Mouse (Mus musculus): Measurements from ENCODE around the gene Tnfaip2. TPM values are rescaled to one million over a fixed set of nuclear protein-coding genes. Genes with fewer than 3 reads are reported as not detected.

The Tnfaip2 gene
- polyA plus RNA-seq, 1 experiment from 2014 or later, result 1.2 TPM

- peak within 1 kb of the TSS; percentile 20 for H3K4me3 ChIP-seq
- peak; percentile 65 for ATAC-seq (ENCODE audit: low FRiP score, low read depth)
- H3K27ac ChIP-seq (replicated peaks), result 0 out of 2 replicates have a peak within 1 kb of the TSS, but pooled peaks have one; percentile 10
Measured at GRCm38 (mm10) chr12:111416921-111417779, 25.1 kb upstream of the Tnfaip2 start, which contains the start of gene Exoc3l4. Exoc3l4 (plus strand) TSS chr12:111417017.

GRCm38 (mm10) chr12:111419918-111420317 is 22.4 kb upstream of the Tnfaip2 start:
- H3K9ac ChIP-seq (replicated peaks), result no peak overlapping the region
- H3K36me3 ChIP-seq, result no peaks in the 10 kb centered on the region
- ATAC-seq (ENCODE audit: low FRiP score, low read depth), result no peak
- no peak overlapping the region for H3K4me2 ChIP-seq (replicated peaks)
- no peaks in the 10 kb centered on the region for H3K9me3 ChIP-seq
- peaks cover 84% of the 10 kb centered on the region for H3K27me3 ChIP-seq
- H3K4me3 ChIP-seq, result no peak overlapping the region
- no peak overlapping the region for H3K27ac ChIP-seq (replicated peaks)
- H3K4me1 ChIP-seq, result peaks cover 18% of the 10 kb centered on the region
- 76% methylated on average over 5 of the region's 5 CpGs for WGBS

More at GRCm38 (mm10) chr12:111416921-111417779, 25.1 kb upstream of the Tnfaip2 start, which contains the start of gene Exoc3l4:
- Histone ChIP-seq H3K36me3 (no peaks in the 10 kb centered on the region), H3K4me2 (replicated peaks) (peak within 1 kb of the TSS; percentile 53), H3K9ac (replicated peaks) (peak within 1 kb of the TSS; percentile 28; the same call in 1 of the 2 replicates), H3K9me3 (no peaks in the 10 kb centered on the region), H3K4me1 (peaks cover 18% of the 10 kb centered on the region), H3K27me3 (peaks cover 60% of the 10 kb centered on the region)
- WGBS, result 3% methylated on average over 17 of the region's 17 CpGs

GRCm38 (mm10) chr12:111420946-111421709 is 21.1 kb upstream of the Tnfaip2 start:
- Histone ChIP-seq H3K27ac (replicated peaks) (no peak overlapping the region), H3K9ac (replicated peaks) (no peak overlapping the region), H3K4me2 (replicated peaks) (no peak overlapping the region), H3K27me3 (peaks cover 94% of the 10 kb centered on the region), H3K9me3 (no peaks in the 10 kb centered on the region), H3K4me3 (no peak overlapping the region), H3K36me3 (no peaks in the 10 kb centered on the region), H3K4me1 (peaks cover 18% of the 10 kb centered on the region)
- WGBS, result 53% methylated on average over 7 of the region's 7 CpGs
- no peak for ATAC-seq (ENCODE audit: low FRiP score, low read depth)

GRCm38 (mm10) chr12:111422852-111423251 is 19.4 kb upstream of the Tnfaip2 start:
- no peak overlapping the region for H3K9ac ChIP-seq (replicated peaks)
- no peak overlapping the region for H3K4me2 ChIP-seq (replicated peaks)
- peaks cover 96% of the 10 kb centered on the region for H3K27me3 ChIP-seq
- no peak overlapping the region for H3K4me3 ChIP-seq
- no peaks in the 10 kb centered on the region for H3K9me3 ChIP-seq
- no peak for ATAC-seq (ENCODE audit: low FRiP score, low read depth)
- WGBS, result 35% methylated on average over 5 of the region's 5 CpGs
- no peaks in the 10 kb centered on the region for H3K36me3 ChIP-seq
- no peak overlapping the region for H3K27ac ChIP-seq (replicated peaks)
- H3K4me1 ChIP-seq, result peaks cover 4% of the 10 kb centered on the region; the same call in 1 of the 2 replicates

GRCm38 (mm10) chr12:111423570-111424129 is 18.6 kb upstream of the Tnfaip2 start:
- WGBS, result 2% methylated on average over 43 of the region's 43 CpGs
- Histone ChIP-seq H3K9me3 (no peaks in the 10 kb centered on the region), H3K27me3 (peaks cover 98% of the 10 kb centered on the region), H3K4me3 (peak overlapping the region; percentile 2), H3K27ac (replicated peaks) (no peak overlapping the region), H3K4me1 (peaks cover 7% of the 10 kb centered on the region), H3K9ac (replicated peaks) (no peak overlapping the region), H3K4me2 (replicated peaks) (peak overlapping the region; percentile 37), H3K36me3 (no peaks in the 10 kb centered on the region)
- ATAC-seq (ENCODE audit: low FRiP score, low read depth), result no peak

- Histone ChIP-seq H3K4me1 (peaks cover 13% of the 10 kb centered on the region), H3K9ac (replicated peaks) (no peak overlapping the region), H3K27ac (replicated peaks) (no peak overlapping the region), H3K36me3 (no peaks in the 10 kb centered on the region), H3K4me3 (no peak overlapping the region), H3K9me3 (no peaks in the 10 kb centered on the region), H3K27me3 (peaks cover 98% of the 10 kb centered on the region), H3K4me2 (replicated peaks) (no peak overlapping the region)
- WGBS, result 16% methylated on average over 9 of the region's 9 CpGs
- no peak for ATAC-seq (ENCODE audit: low FRiP score, low read depth)
Measured at GRCm38 (mm10) chr12:111424547-111424946, 17.7 kb upstream of the Tnfaip2 start.

GRCm38 (mm10) chr12:111425258-111425657 is 17.0 kb upstream of the Tnfaip2 start:
- ATAC-seq (ENCODE audit: low FRiP score, low read depth), result peak; percentile 39
- H3K27ac ChIP-seq (replicated peaks), result no peak overlapping the region
- no peaks in the 10 kb centered on the region for H3K9me3 ChIP-seq
- peaks cover 20% of the 10 kb centered on the region for H3K4me1 ChIP-seq
- H3K36me3 ChIP-seq, result no peaks in the 10 kb centered on the region
- 5% methylated on average over 15 of the region's 15 CpGs for WGBS
- no peak overlapping the region for H3K4me3 ChIP-seq
- peaks cover 98% of the 10 kb centered on the region for H3K27me3 ChIP-seq
- no peak overlapping the region for H3K4me2 ChIP-seq (replicated peaks)
- H3K9ac ChIP-seq (replicated peaks), result no peak overlapping the region

- H3K4me1 ChIP-seq, result peaks cover 22% of the 10 kb centered on the region
- no peaks in the 10 kb centered on the region for H3K9me3 ChIP-seq
- ATAC-seq (ENCODE audit: low FRiP score, low read depth), result no peak
- 20% methylated on average over 29 of the region's 29 CpGs for whole genome bisulfite sequencing
- H3K4me3 ChIP-seq, result no peak overlapping the region
- H3K9ac ChIP-seq (replicated peaks), result no peak overlapping the region
- H3K27me3 ChIP-seq, result peaks cover 99% of the 10 kb centered on the region
- no peak overlapping the region for H3K4me2 ChIP-seq (replicated peaks)
- no peaks in the 10 kb centered on the region for H3K36me3 ChIP-seq
- H3K27ac ChIP-seq (replicated peaks), result no peak overlapping the region
Measured at GRCm38 (mm10) chr12:111425789-111426460, 16.3 kb upstream of the Tnfaip2 start.

- Histone ChIP-seq H3K4me2 (replicated peaks) (no peak overlapping the region), H3K9me3 (no peaks in the 10 kb centered on the region), H3K27ac (replicated peaks) (no peak overlapping the region), H3K36me3 (no peaks in the 10 kb centered on the region), H3K27me3 (peaks cover 99% of the 10 kb centered on the region), H3K9ac (replicated peaks) (no peak overlapping the region), H3K4me1 (peaks cover 22% of the 10 kb centered on the region), H3K4me3 (no peak overlapping the region)
- WGBS, result 45% methylated on average over 12 of the region's 12 CpGs
- no peak for ATAC-seq (ENCODE audit: low FRiP score, low read depth)
Measured at GRCm38 (mm10) chr12:111427438-111428113, 14.7 kb upstream of the Tnfaip2 start.

- Histone ChIP-seq H3K27ac (replicated peaks) (no peak overlapping the region), H3K4me3 (no peak overlapping the region), H3K4me1 (peaks cover 22% of the 10 kb centered on the region), H3K4me2 (replicated peaks) (peak overlapping the region; percentile 70; the same call in 1 of the 2 replicates), H3K27me3 (peaks cover 99% of the 10 kb centered on the region), H3K9me3 (no peaks in the 10 kb centered on the region), H3K36me3 (no peaks in the 10 kb centered on the region), H3K9ac (replicated peaks) (no peak overlapping the region)
- ATAC-seq (ENCODE audit: low FRiP score, low read depth), result no peak
- WGBS, result 12% methylated on average over 8 of the region's 8 CpGs
Measured at GRCm38 (mm10) chr12:111428364-111428763, 13.9 kb upstream of the Tnfaip2 start.

Data from midbrain, embryonic 12.5 days (tissue).